Mouse (Mus musculus): Measurements from ENCODE around the gene Isl1. TPM values are rescaled to one million over a fixed set of nuclear protein-coding genes. Genes with fewer than 3 reads are reported as not detected.

Isl1 gene
- 1.4 and 3.3 TPM in 2 replicates for polyA plus RNA-seq (2021; fragmentation: Nextera tagmentation)
- long read RNA-seq, experiment 1, transcript Isl1-201 (6 exons, 2,516 nt) = major isoform, 16 of 21 reads
- long read RNA-seq, experiment 1, partial matches to known transcripts = 2 of 21 reads
- long read RNA-seq, experiment 1, other reads (novel, unspliced or antisense) = 1 of 21 reads
- long read RNA-seq, experiment 2, partial matches to known transcripts = 1 of 4 reads
- long read RNA-seq, experiment 2, other reads (novel, unspliced or antisense) = 1 of 4 reads

GRCm38 (mm10) chr13:116309584-116310462, at the start of gene Isl1:
Gene Isl1, minus strand, starts transcription at chr13:116309689.

Data from left cerebral cortex, adult 6 months (tissue).